Mouse (Mus musculus): ENCODE results near the gene Pus1.
"Not testable (repeated sequence)": the region's sequence is repeated elsewhere in the genome, so short reads cannot be mapped to it uniquely, and the experiment has no call there.

The Pus1 gene

DNA sequence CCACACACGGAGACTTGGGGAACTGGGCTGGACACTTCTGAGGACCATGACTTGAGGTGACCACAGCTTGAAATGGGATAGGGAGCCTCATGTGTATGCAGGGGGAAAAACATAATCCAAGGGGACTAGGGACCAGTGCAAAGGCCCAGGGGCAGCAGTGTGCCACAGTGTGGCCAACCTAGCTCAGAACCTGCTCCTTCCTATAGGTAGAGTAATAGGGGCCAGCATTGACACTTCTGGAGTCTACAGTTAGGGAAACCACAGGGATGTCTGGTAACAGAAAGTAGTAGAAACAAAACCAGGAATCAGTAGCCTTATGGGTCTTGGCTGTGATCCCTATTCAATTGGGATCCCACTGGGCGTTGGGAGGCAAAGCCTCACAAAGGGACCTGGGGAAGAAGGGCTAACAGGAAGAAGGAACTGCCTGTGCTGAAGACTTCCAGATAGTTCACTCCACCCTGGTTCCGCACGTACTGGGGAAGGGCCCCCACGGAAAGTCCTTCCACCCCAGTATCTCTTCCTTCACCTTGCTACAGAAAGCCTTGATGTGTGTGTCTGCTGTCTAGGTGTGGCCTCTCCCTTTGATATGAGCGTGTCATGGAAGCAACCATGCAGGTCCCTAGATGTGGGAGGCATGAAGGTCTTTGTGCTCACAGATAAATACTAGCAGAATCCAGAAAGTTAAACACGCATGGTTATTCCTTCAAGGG lies 1.2 kb upstream of the Pus1 start:
- DNase-seq (ENCODE audit: low read depth, low spot score), result no peak

DNA sequence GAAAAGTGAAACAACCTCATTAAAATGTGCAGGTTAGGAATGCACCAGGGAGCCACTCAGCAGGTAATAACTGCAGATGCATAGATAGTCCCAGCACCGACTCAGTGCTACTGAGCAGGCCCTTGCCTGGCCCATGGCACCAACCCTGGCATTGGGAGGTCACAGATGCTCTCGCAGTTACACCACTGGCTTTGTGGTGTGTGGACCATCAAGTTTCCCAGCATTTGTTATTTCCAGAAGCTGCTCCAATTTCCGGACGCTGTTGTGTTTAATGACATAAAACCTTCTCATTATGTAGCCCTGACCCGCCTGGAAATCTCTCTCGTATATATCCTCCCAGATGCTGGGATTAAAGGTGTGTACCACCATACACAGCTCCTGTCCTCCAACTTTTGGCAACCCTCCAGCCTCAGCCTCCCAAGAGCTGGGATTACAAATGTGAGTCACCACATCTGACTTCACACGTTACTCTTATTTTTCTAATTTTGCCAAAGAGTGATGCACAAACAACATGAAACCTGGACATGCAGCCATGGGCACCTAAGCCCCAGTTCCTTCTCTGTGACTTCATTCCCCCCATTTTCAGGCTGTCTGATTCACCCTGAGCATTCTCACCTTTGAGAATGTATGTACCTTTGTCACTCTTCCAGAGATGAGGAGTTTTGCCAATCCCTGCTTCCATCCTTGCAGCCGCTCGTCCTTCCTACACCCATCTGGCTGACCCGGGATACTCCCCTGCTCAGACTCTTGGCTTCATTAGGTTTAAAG lies 486 bp upstream of the Pus1 start:
- DNase-seq (ENCODE audit: low read depth, low spot score), result no peak

- DNase-seq (ENCODE audit: low read depth, low spot score), result no peak
These were observed 1.0 kb downstream of the Pus1 start for GRCm38 (mm10) chr5:110779276-110779997.

GRCm38 (mm10) chr5:110778263-110778662 lies 2.2 kb downstream of the Pus1 start:
- no peak for DNase-seq (ENCODE audit: low read depth, low spot score)

DNA sequence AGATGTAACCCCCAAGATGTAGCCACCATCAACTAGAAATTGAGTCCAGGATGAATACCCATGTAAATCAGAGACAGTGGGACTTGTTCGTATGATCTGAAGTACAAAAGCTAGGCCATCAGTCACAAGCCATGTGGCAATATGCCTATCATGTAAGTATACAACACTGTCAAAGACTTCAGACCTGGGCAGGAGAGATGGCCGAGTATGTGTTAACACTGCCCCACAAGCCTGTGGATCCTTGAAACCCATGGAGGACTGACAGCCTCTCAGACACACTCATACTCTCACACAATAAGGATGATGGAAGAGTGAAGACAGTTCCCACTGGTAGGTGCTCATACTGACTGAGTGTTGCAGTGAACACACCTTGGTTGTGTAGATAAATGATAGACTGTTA lies 4.3 kb downstream of the Pus1 start:
- no peak for DNase-seq (ENCODE audit: low read depth, low spot score)

- no peak for DNase-seq (ENCODE audit: low read depth, low spot score)
These were observed 5.9 kb downstream of the Pus1 start for GRCm38 (mm10) chr5:110774511-110774910.

DNA sequence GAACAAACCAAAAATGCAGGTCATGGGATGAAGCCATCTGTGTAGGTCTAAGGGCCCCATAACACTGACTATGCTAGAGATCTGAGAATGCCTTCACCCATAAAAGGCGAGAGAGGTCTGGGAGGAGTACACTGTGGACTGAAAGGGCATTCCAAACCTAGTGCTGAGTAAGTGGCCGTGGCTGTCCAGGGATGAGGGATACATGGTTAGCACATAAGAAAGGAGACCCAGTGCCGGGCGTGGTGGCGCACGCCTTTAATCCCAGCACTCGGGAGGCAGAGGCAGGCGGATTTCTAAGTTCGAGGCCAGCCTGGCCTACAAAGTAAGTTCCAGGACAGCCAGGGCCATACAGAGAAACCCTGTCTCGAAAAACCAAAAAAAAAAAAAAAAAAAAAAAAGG lies 7.5 kb downstream of the Pus1 start:
- not testable (repeated sequence) for DNase-seq (ENCODE audit: low read depth, low spot score)

DNA sequence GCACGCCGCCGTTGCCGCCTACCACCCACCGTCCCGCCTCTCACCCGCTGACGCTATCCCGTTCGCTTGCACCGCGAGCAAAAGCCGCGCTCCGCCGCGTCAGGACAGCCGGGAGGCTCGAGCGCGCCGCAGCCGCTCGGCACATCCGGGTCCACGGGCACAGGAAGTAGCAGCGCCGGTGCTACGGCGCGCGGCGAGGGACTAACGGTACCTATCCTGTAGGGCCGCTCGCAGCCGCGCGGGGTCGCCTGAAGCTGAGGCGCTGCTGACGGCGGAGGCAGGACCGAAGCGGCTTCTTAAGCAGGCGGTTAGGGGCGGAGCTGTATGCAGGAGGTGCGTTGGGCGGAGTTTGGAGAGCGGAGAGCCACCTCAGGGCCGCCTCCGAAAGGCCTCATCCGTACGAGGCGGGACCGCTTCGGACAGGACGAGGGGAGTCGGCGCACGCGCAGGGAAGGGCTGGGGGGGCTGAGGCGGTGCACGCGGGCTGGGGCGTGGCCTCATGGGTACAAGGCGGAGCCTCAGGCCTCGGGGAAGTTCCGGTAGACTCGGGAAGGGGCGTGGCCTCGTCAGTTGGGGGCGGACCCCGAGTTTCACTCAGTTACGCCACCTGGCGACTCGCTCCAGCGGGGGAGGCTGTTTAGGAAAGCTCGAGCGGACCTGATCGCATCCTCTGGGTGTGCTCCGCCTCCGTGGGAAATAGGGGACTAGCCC lies 9.9 kb downstream of the Pus1 start, which contains the start of gene Ep400:
TSS of gene Ep400 (minus strand) at position 270 of the 711 bp plus-strand sequence.
- peak; percentile 98 for DNase-seq (ENCODE audit: low read depth, low spot score)

DNA sequence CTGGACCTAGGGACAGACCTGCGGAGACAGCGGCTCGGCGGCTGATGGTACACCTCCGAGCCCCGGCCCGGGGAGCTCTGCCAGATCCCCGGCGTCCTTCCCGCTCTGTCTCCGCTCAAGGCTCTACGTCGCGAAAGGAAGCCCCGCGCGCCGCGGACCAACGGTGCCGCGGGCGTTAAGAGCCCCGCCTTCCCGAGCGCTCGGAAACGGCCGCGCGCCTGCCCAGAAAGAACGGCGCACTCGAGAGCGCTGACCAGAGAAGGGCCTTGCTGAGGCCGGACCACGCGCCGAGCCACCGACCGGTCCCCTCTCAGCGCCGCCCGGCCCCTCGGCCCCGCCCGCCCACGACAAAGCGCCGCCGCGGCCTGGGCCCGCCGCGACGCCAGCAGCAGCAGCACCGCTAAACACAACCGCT lies 10.4 kb downstream of the Pus1 start:
- peak; percentile 37 for DNase-seq (ENCODE audit: low read depth, low spot score)

DNA sequence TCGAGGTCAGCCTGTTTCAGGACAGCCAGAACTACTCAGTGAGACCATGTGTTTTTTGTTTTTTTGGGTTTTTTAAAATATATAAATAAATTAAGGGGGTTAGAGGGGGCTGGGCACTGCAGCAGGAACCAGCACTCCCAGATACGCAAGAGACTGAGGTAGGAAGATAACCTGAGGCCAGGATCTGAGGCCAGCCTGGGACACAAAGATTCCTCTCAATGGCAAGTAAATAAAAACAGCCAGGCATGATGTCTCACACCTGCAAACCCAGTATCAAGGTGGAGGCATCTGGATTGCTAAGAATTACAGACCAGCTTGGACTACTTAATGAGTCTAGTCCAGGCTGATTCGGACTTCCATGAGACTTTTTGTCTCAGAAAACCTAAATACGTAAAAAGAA lies 11.2 kb downstream of the Pus1 start:
- no peak for DNase-seq (ENCODE audit: low read depth, low spot score)

DNA sequence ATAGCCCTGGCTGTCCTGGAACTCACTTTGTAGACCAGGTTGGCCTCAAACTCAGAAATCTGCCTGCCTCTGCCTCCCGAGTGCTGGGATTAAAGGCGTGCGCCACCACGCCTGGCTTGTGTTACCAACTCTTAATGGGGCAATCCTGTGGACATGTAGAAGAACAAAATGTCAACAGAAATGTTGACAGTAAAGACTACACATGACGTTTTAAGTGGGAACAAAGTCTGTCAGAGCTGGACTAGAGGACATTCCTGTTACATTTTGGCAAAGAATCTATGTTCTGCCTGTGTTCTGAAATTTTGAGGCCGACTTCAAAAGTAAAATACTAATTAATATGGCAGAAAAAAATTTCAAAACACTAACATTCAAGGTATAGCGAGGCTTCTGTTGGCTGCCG lies 16.6 kb downstream of the Pus1 start:
- DNase-seq (ENCODE audit: low read depth, low spot score), result no peak

- DNase-seq (ENCODE audit: low read depth, low spot score), result no peak
These were observed 35.4 kb downstream of the Pus1 start for GRCm38 (mm10) chr5:110745021-110745420.

GRCm38 (mm10) chr5:110739496-110740275 lies 40.8 kb downstream of the Pus1 start:
- no peak for DNase-seq (ENCODE audit: low read depth, low spot score)

DNA sequence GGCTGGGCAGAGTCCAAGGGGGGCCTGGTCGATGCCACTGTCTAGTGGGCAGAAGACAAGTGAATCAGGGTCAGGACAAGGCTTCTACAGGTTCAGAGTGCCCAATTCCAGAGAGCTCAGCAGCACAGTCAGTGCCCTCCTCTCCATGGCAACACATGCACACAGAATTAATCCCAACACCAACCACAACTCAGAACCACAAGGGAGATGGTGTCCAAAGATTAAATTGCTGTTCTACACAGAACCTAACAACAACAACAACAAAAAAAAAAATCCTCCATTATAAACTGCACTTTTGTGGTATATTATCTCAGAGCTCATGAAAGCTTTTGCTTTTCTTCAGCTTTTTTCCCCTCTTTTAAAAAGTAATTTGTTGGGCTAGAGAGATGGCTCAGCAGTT lies 44.9 kb downstream of the Pus1 start:
- DNase-seq (ENCODE audit: low read depth, low spot score), result no peak

- DNase-seq (ENCODE audit: low read depth, low spot score), result no peak
These were observed 47.1 kb downstream of the Pus1 start for GRCm38 (mm10) chr5:110733231-110733823.

DNA sequence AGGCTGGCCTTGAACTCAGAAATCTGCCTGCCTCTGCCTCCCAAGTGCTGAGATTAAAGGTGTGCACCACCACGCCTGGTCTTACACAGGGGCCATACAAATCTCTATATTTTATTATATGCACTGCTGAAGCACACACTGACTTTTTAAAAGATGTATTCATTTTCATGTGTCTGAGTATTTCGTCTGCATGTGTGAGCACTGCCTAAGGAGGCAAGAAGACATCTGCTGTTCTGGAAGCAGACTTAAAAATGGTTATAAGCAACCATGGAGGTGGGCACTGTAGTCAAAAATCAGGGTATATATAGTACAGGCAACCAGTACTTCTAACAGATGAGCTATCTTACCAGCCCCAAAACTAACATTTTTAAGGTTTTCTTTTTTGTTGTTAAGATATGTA lies 49.2 kb downstream of the Pus1 start:
- no peak for DNase-seq (ENCODE audit: low read depth, low spot score)

DNA sequence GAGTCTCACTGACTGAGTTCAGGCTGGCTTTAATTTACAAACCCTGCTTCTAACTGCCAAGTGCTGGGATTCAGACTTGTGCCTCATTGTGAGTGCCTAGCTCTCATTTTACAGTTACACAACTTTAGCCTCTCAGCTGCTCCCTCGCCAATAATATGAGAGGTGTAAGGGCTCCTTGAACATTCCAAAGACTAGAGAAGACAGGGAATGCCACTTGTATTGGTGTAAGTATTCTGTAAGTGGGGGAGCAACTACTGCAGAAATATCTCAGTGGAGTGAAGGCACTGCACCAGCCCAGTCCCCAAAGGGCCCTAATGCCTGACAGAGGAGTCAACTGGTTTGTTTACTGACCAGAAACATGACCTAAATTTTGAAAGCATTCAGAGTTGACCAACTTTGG lies 52.6 kb downstream of the Pus1 start:
- DNase-seq (ENCODE audit: low read depth, low spot score), result no peak

Measured in retina, postnatal 7 days (tissue).